21 mouse cellular contexts compared by ENCODE assay signal in the genomic region with DNA sequence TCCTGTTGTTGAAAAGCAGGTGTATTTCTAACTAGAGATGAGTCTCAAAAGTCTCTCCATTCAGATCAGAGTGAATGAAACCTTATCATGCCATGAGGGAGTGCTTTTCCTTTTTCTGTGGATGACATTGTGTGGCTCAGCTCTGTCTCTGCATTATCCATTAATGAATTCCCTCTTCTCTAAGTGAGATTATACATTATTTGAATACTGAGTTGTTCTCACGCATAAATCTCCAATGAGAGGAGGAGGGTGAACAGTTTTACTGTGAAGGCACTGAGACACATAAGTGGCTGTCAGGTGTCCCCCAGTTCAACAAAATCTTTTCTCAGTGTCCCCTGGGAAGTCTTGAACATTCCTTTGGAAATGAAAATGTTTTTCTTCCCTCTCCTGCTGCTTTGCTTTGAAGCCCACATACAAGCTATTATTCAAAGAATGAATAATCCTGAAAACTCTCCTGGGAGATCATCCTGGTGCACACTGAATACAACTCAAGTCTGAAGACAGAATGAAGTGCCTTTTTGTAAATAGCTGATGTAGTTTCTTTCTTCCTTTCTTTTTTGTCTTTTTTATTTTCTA.
DNase-seq lines count a peak whose midpoint lies in the region; ATAC-seq and TF ChIP-seq lines count a peak whose summit lies in the region.
"Had no signal": no experiment of that assay in that cellular context is flagged by ENCODE, and none has a peak within 500 bp of the region (broad histone marks: within the 10 kb centered on the region; RNA-seq: fewer than 3 reads in every experiment).

No protein-coding gene starts in this region.

- no peaks in the 10 kb centered on the region for H3K4me1 ChIP-seq in forebrain, embryonic 11.5 days (replicated peaks; ENCODE audit: control insufficient read depth, insufficient read depth, low read length)
- H3K4me1 ChIP-seq in forebrain, embryonic 10.5 days: peaks cover 13% of the 10 kb centered on the region
- H3K4me1 ChIP-seq in hindbrain, embryonic 11.5 days (replicated peaks; ENCODE audit: control insufficient read depth, insufficient read depth, low read length): no peaks in the 10 kb centered on the region
- no peaks in the 10 kb centered on the region for H3K4me1 ChIP-seq in hindbrain, embryonic 14.5 days (replicated peaks; ENCODE audit: control insufficient read depth, insufficient read depth, low read length)
- peaks cover 14% of the 10 kb centered on the region for H3K4me1 ChIP-seq in midbrain, embryonic 13.5 days (replicated peaks)
- H3K4me1 ChIP-seq: embryonic facial prominence, embryonic 10.5 days; heart, embryonic 12.5 days; hindbrain, embryonic 12.5 days; intestine, embryonic 15.5 days had no signal

- no peaks in the 10 kb centered on the region for H3K27me3 ChIP-seq in forebrain, embryonic 11.5 days (ENCODE audit: control insufficient read depth, insufficient read depth, low read length)
- no peaks in the 10 kb centered on the region for H3K27me3 ChIP-seq in forebrain, embryonic 10.5 days (ENCODE audit: poor library complexity, severe bottlenecking)
- no peaks in the 10 kb centered on the region for H3K27me3 ChIP-seq in hindbrain, embryonic 11.5 days (ENCODE audit: control insufficient read depth, insufficient read depth, low read length)
- no peaks in the 10 kb centered on the region for H3K27me3 ChIP-seq in hindbrain, embryonic 14.5 days (ENCODE audit: control insufficient read depth, insufficient read depth, low read length)
- no peaks in the 10 kb centered on the region for H3K27me3 ChIP-seq in midbrain, embryonic 13.5 days
- H3K27me3 ChIP-seq: CH12.LX; heart, embryonic 12.5 days; hindbrain, embryonic 12.5 days; intestine, embryonic 15.5 days; Patski had no signal

- no peak overlapping the region for H3K9ac ChIP-seq in forebrain, embryonic 11.5 days (ENCODE audit: low read length)
- no peak overlapping the region for H3K9ac ChIP-seq in hindbrain, embryonic 11.5 days (ENCODE audit: low read depth, low read length)
- no peak overlapping the region for H3K9ac ChIP-seq in hindbrain, embryonic 14.5 days
- no peak overlapping the region for H3K9ac ChIP-seq in midbrain, embryonic 13.5 days (replicated peaks)
- H3K9ac ChIP-seq: heart, embryonic 12.5 days; hindbrain, embryonic 12.5 days; intestine, embryonic 15.5 days had no signal

- H3K36me3 ChIP-seq in forebrain, embryonic 11.5 days (ENCODE audit: control insufficient read depth, insufficient read depth, low read length): no peaks in the 10 kb centered on the region
- no peaks in the 10 kb centered on the region for H3K36me3 ChIP-seq in forebrain, embryonic 10.5 days (replicated peaks)
- H3K36me3 ChIP-seq in hindbrain, embryonic 11.5 days (ENCODE audit: control insufficient read depth, insufficient read depth, low read length): no peaks in the 10 kb centered on the region
- no peaks in the 10 kb centered on the region for H3K36me3 ChIP-seq in hindbrain, embryonic 14.5 days (replicated peaks; ENCODE audit: control insufficient read depth, insufficient read depth)
- H3K36me3 ChIP-seq in midbrain, embryonic 13.5 days: no peaks in the 10 kb centered on the region
- H3K36me3 ChIP-seq: embryonic facial prominence, embryonic 10.5 days; heart, embryonic 12.5 days; hindbrain, embryonic 12.5 days; intestine, embryonic 15.5 days had no signal

- DNase-seq in forebrain, embryonic 11.5 days (ENCODE audit: low spot score): no peak
- no peak for DNase-seq in forebrain, embryonic 10.5 days (ENCODE audit: extremely low spot score, low spot score)
- DNase-seq in hindbrain, embryonic 11.5 days (ENCODE audit: low spot score): peak; percentile 10
- no peak for DNase-seq in hindbrain, embryonic 14.5 days (ENCODE audit: low spot score)
- DNase-seq in brain, embryonic 14.5 days (ENCODE audit: low read depth): peak; percentile 74
- no peak for DNase-seq in testis, postnatal 14 days (ENCODE audit: low spot score)
- no peak for DNase-seq in liver
- DNase-seq: adrenal gland, postnatal 25 days; cerebellum, adult 2 months; cerebellum, postnatal 10 days; gastrocnemius, adult 2 months; gastrocnemius, postnatal 25 days; kidney, adult 18-20 months had no signal

- TF ChIP-seq CTCF in brain, embryonic 14.5 days (IDR thresholded peaks at IDR 0.05; ENCODE audit: borderline replicate concordance, extremely low read depth, insufficient read depth, insufficient read length): no peak

- WGBS in forebrain, embryonic 11.5 days: 53% methylated on average over 1 of the region's 1 CpGs
- 42% methylated on average over 1 of the region's 1 CpGs for WGBS in forebrain, embryonic 10.5 days
- WGBS in hindbrain, embryonic 11.5 days: 45% methylated on average over 1 of the region's 1 CpGs
- WGBS in hindbrain, embryonic 14.5 days: 21% methylated on average over 1 of the region's 1 CpGs
- 9% methylated on average over 1 of the region's 1 CpGs for WGBS in midbrain, embryonic 13.5 days

- ATAC-seq in forebrain, embryonic 11.5 days (replicated peaks; ENCODE audit: low FRiP score): 0 out of 2 replicates have a peak, but pooled peaks have one; percentile 24
- ATAC-seq in hindbrain, embryonic 11.5 days (ENCODE audit: low FRiP score): 0 out of 2 replicates have a peak, but pooled peaks have one; percentile 27
- ATAC-seq in hindbrain, embryonic 14.5 days (ENCODE audit: low FRiP score): no peak
- peak; percentile 69 for ATAC-seq in midbrain, embryonic 13.5 days
- ATAC-seq: activated CD4-positive, CD25-positive, alpha-beta regulatory T cell, adult 4 months; intestine, embryonic 15.5 days; Patski had no signal

- H3K9me3 ChIP-seq in forebrain, embryonic 11.5 days (ENCODE audit: control insufficient read depth, low read length): no peaks in the 10 kb centered on the region
- H3K9me3 ChIP-seq in forebrain, embryonic 10.5 days: no peaks in the 10 kb centered on the region
- H3K9me3 ChIP-seq in hindbrain, embryonic 11.5 days (ENCODE audit: control insufficient read depth, low read length): no peaks in the 10 kb centered on the region
- H3K9me3 ChIP-seq in hindbrain, embryonic 14.5 days (ENCODE audit: control insufficient read depth, low read length): no peaks in the 10 kb centered on the region
- no peaks in the 10 kb centered on the region for H3K9me3 ChIP-seq in midbrain, embryonic 13.5 days
- H3K9me3 ChIP-seq: embryonic facial prominence, embryonic 10.5 days; hindbrain, embryonic 12.5 days; intestine, embryonic 15.5 days had no signal

- TF ChIP-seq POLR2A in brain, embryonic 14.5 days (IDR thresholded peaks at IDR 0.05; ENCODE audit: borderline replicate concordance, extremely low read depth, insufficient read depth, insufficient read length, poor library complexity, severe bottlenecking): no peak

- no peak overlapping the region for H3K4me3 ChIP-seq in forebrain, embryonic 11.5 days (ENCODE audit: low read depth, low read length)
- H3K4me3 ChIP-seq in forebrain, embryonic 10.5 days: no peak overlapping the region
- no peak overlapping the region for H3K4me3 ChIP-seq in hindbrain, embryonic 11.5 days (ENCODE audit: low read depth, low read length)
- H3K4me3 ChIP-seq in hindbrain, embryonic 14.5 days (replicated peaks; ENCODE audit: low read length): no peak overlapping the region
- H3K4me3 ChIP-seq in midbrain, embryonic 13.5 days (replicated peaks): no peak overlapping the region
- H3K4me3 ChIP-seq: embryonic facial prominence, embryonic 10.5 days; gastrocnemius, adult 2 months; heart, embryonic 12.5 days; hindbrain, embryonic 12.5 days; intestine, embryonic 15.5 days had no signal

- no peak overlapping the region for H3K27ac ChIP-seq in forebrain, embryonic 11.5 days (ENCODE audit: low read depth, low read length)
- H3K27ac ChIP-seq in forebrain, embryonic 10.5 days: no peak overlapping the region
- H3K27ac ChIP-seq in hindbrain, embryonic 11.5 days (ENCODE audit: low read depth, low read length): no peak overlapping the region
- no peak overlapping the region for H3K27ac ChIP-seq in hindbrain, embryonic 14.5 days
- H3K27ac ChIP-seq in midbrain, embryonic 13.5 days: no peak overlapping the region
- H3K27ac ChIP-seq: embryonic facial prominence, embryonic 10.5 days; gastrocnemius, adult 2 months; hindbrain, embryonic 12.5 days; intestine, embryonic 15.5 days had no signal

- no peak overlapping the region for H3K4me2 ChIP-seq in forebrain, embryonic 11.5 days (ENCODE audit: low read depth, low read length, severe bottlenecking)
- no peak overlapping the region for H3K4me2 ChIP-seq in hindbrain, embryonic 11.5 days (replicated peaks; ENCODE audit: low read depth, low read length)
- H3K4me2 ChIP-seq in hindbrain, embryonic 14.5 days (replicated peaks): no peak overlapping the region
- H3K4me2 ChIP-seq in midbrain, embryonic 13.5 days (replicated peaks): no peak overlapping the region
- H3K4me2 ChIP-seq: heart, embryonic 12.5 days; hindbrain, embryonic 12.5 days; intestine, embryonic 15.5 days had no signal

Comparison
In these comparisons a context has a peak if more than half of its experiments do, and no peak if none do; other contexts are left out.
1. DNase-seq: peak in hindbrain, embryonic 11.5 days (single experiment) and brain, embryonic 14.5 days (single experiment); none in forebrain, embryonic 11.5 days (single experiment), forebrain, embryonic 10.5 days (single experiment), hindbrain, embryonic 14.5 days (single experiment), testis, postnatal 14 days (single experiment) and liver (single experiment).